Comparison of ENCODE assay signal across 7 mouse cellular contexts in genomic region chr4:133649464-133649863, GRCm38 (mm10). TPM values are rescaled to one million over a fixed set of nuclear protein-coding genes. Genes with fewer than 3 reads are reported as not detected.
DNase-seq lines count a peak whose midpoint lies in the region; ATAC-seq and TF ChIP-seq lines count a peak whose summit lies in the region.
"Not testable (repeated sequence)": the region's sequence is repeated elsewhere in the genome, so short reads cannot be mapped to it uniquely, and the experiment has no call there.

No protein-coding gene starts in this region.

- H3K9me3 ChIP-seq in forebrain, embryonic 14.5 days (replicated peaks; ENCODE audit: control insufficient read depth, low read length); heart, embryonic 14.5 days (ENCODE audit: control insufficient read depth, low read length); intestine, embryonic 14.5 days (ENCODE audit: control insufficient read depth, low read length); limb, embryonic 11.5 days (ENCODE audit: control insufficient read depth, low read length); liver, postnatal 0 days (ENCODE audit: low read length); midbrain, embryonic 15.5 days: not testable (repeated sequence)

- H3K27ac ChIP-seq in brown adipose tissue, adult 24 weeks (replicated peaks; ENCODE audit: low read depth, low read length): peak overlapping the region; percentile 68
- not testable (repeated sequence) for H3K27ac ChIP-seq in forebrain, embryonic 14.5 days (ENCODE audit: low read depth, low read length); intestine, embryonic 14.5 days (ENCODE audit: low read depth); limb, embryonic 11.5 days (replicated peaks; ENCODE audit: low read depth, low read length); midbrain, embryonic 15.5 days
- H3K27ac ChIP-seq in heart, embryonic 14.5 days (replicated peaks in 1 of 2; ENCODE audit: control insufficient read depth in 1 of 2, insufficient read depth in 1 of 2, low read depth in 2 of 2, low read length in 2 of 2): peak overlapping the region in 1 of 2 experiments; percentile 12; a peak in 1 of 4 replicates
- peak overlapping the region; percentile 22; the same call in 1 of the 2 replicates for H3K27ac ChIP-seq in liver, postnatal 0 days (ENCODE audit: low read depth)

- not testable (repeated sequence) for H3K9ac ChIP-seq in forebrain, embryonic 14.5 days (ENCODE audit: low read length); intestine, embryonic 14.5 days (ENCODE audit: low read length); limb, embryonic 11.5 days (ENCODE audit: low read length); liver, postnatal 0 days (replicated peaks); midbrain, embryonic 15.5 days
- H3K9ac ChIP-seq in heart, embryonic 14.5 days (ENCODE audit: low read length): peak overlapping the region; percentile 22; the same call in 1 of the 2 replicates

- TF ChIP-seq CTCF in liver, postnatal 0 days (IDR thresholded peaks at IDR 0.05; ENCODE audit: low read depth): not testable (repeated sequence)

- not testable (repeated sequence) for ATAC-seq in forebrain, embryonic 14.5 days; heart, embryonic 14.5 days (ENCODE audit: insufficient number of reproducible peaks, insufficient read depth, low FRiP score, low read depth); intestine, embryonic 14.5 days (replicated peaks; ENCODE audit: low FRiP score, low TSS enrichment, low read depth); limb, embryonic 11.5 days (ENCODE audit: insufficient number of reproducible peaks, low FRiP score, low TSS enrichment, low read depth); liver, postnatal 0 days; midbrain, embryonic 15.5 days (replicated peaks)

- WGBS in forebrain, embryonic 14.5 days: 90% methylated on average over 5 of the region's 5 CpGs
- 81% methylated on average over 5 of the region's 5 CpGs for WGBS in heart, embryonic 14.5 days
- WGBS in intestine, embryonic 14.5 days: 73% methylated on average over 5 of the region's 5 CpGs
- 87% methylated on average over 5 of the region's 5 CpGs for WGBS in limb, embryonic 11.5 days
- WGBS in liver, postnatal 0 days (ENCODE audit: insufficient replicate concordance): 75% methylated on average over 5 of the region's 5 CpGs
- 84% methylated on average over 5 of the region's 5 CpGs for WGBS in midbrain, embryonic 15.5 days

- H3K36me3 ChIP-seq in forebrain, embryonic 14.5 days (ENCODE audit: control insufficient read depth, insufficient read depth, low read length); heart, embryonic 14.5 days (ENCODE audit: control insufficient read depth, insufficient read depth, low read length); intestine, embryonic 14.5 days (ENCODE audit: control insufficient read depth, insufficient read depth, low read length); limb, embryonic 11.5 days (ENCODE audit: control insufficient read depth, insufficient read depth, low read length); liver, postnatal 0 days (replicated peaks; ENCODE audit: insufficient read depth, low read length); midbrain, embryonic 15.5 days (replicated peaks): not testable (repeated sequence)

- not testable (repeated sequence) for H3K4me1 ChIP-seq in brown adipose tissue, adult 24 weeks (ENCODE audit: control insufficient read depth, insufficient read depth, insufficient read length, low read length); forebrain, embryonic 14.5 days (ENCODE audit: control insufficient read depth, insufficient read depth, low read length); heart, embryonic 14.5 days (ENCODE audit: control insufficient read depth in 2 of 2, insufficient read depth in 2 of 2, low read length in 2 of 2); intestine, embryonic 14.5 days (replicated peaks; ENCODE audit: control insufficient read depth, insufficient read depth, low read length); limb, embryonic 11.5 days (ENCODE audit: control insufficient read depth, insufficient read depth, low read length); liver, postnatal 0 days (ENCODE audit: insufficient read depth); midbrain, embryonic 15.5 days

- H3K4me2 ChIP-seq in forebrain, embryonic 14.5 days (ENCODE audit: low read length): peak overlapping the region; percentile 10; the same call in 1 of the 2 replicates
- peak overlapping the region; percentile 55 for H3K4me2 ChIP-seq in heart, embryonic 14.5 days (ENCODE audit: low read length)
- peak overlapping the region; percentile 29; the same call in 1 of the 2 replicates for H3K4me2 ChIP-seq in intestine, embryonic 14.5 days (ENCODE audit: low read length)
- peak overlapping the region; percentile 34; the same call in 1 of the 2 replicates for H3K4me2 ChIP-seq in limb, embryonic 11.5 days (ENCODE audit: low read depth, severe bottlenecking)
- peak overlapping the region; percentile 69 for H3K4me2 ChIP-seq in liver, postnatal 0 days (ENCODE audit: low read depth, low read length)
- H3K4me2 ChIP-seq in midbrain, embryonic 15.5 days: peak overlapping the region; percentile 28

- not testable (repeated sequence) for TF ChIP-seq EP300 in liver, postnatal 0 days (IDR thresholded peaks at IDR 0.05; ENCODE audit: low read depth)

- DNase-seq in forebrain, embryonic 14.5 days (ENCODE audit: low spot score); intestine, embryonic 14.5 days (ENCODE audit: low spot score); limb, embryonic 11.5 days (ENCODE audit: low spot score); liver, postnatal 0 days: not testable (repeated sequence)

- peak overlapping the region; percentile 58 for H3K4me3 ChIP-seq in brown adipose tissue, adult 24 weeks (ENCODE audit: insufficient read depth, low read depth, low read length)
- not testable (repeated sequence) for H3K4me3 ChIP-seq in forebrain, embryonic 14.5 days (ENCODE audit: low read depth, low read length); limb, embryonic 11.5 days (ENCODE audit: low read depth, low read length)
- H3K4me3 ChIP-seq in heart, embryonic 14.5 days (ENCODE audit: control insufficient read depth in 1 of 2, insufficient read depth in 1 of 2, low read depth in 1 of 2, low read length in 2 of 2): peak overlapping the region in 1 of 2 experiments; percentile 23; a peak in 1 of 4 replicates
- H3K4me3 ChIP-seq in intestine, embryonic 14.5 days (ENCODE audit: low read depth, low read length): peak overlapping the region; percentile 18; the same call in 1 of the 2 replicates
- peak overlapping the region; percentile 37 for H3K4me3 ChIP-seq in liver, postnatal 0 days (ENCODE audit: low read depth, low read length)
- 0 out of 2 replicates have a peak overlapping the region, but pooled peaks have one; percentile 14 for H3K4me3 ChIP-seq in midbrain, embryonic 15.5 days

- H3K27me3 ChIP-seq in forebrain, embryonic 14.5 days (replicated peaks; ENCODE audit: control insufficient read depth, insufficient read depth, low read length); heart, embryonic 14.5 days (ENCODE audit: control insufficient read depth, insufficient read depth, low read length); intestine, embryonic 14.5 days (replicated peaks; ENCODE audit: control insufficient read depth, insufficient read depth, low read length); limb, embryonic 11.5 days (ENCODE audit: control insufficient read depth, insufficient read depth, low read length); liver, postnatal 0 days (ENCODE audit: insufficient read depth, low read length); midbrain, embryonic 15.5 days (replicated peaks): not testable (repeated sequence)

RNA-seq across cellular contexts. Expression of gene Zdhhc18, which starts 0.5 kb away (rescaled TPM):
- polyA plus RNA-seq in brown adipose tissue, adult 24 weeks (2012; ENCODE audit: insufficient read depth, insufficient read length, missing spikeins): 9.4 and 10.6 TPM in 2 replicates
- 2.0 and 2.5 TPM in 2 replicates for polyA plus RNA-seq in forebrain, embryonic 14.5 days (2014; fragmentation: Nextera tagmentation; extraction: Ambion mirVana)
- polyA plus RNA-seq in heart, embryonic 14.5 days (2014; fragmentation: Nextera tagmentation; extraction: Ambion mirVana): 3.4 and 4.7 TPM in 2 replicates
- polyA plus RNA-seq in intestine, embryonic 14.5 days (2014; fragmentation: Nextera tagmentation; extraction: Ambion mirVana): 1.9 and 2.2 TPM in 2 replicates
- 2.7 and 4.9 TPM in 2 replicates for polyA plus RNA-seq in limb, embryonic 11.5 days (2014; fragmentation: Nextera tagmentation; extraction: Ambion mirVana)
- 2.1 and 2.6 TPM in 2 replicates for polyA plus RNA-seq in liver, postnatal 0 days (2015; fragmentation: Nextera tagmentation; extraction: Ambion mirVana)
- polyA plus RNA-seq in midbrain, embryonic 15.5 days (2015; fragmentation: Nextera tagmentation; extraction: Ambion mirVana): 6.4 and 9.3 TPM in 2 replicates

RNA-seq across cellular contexts. Expression of gene Pigv, which starts 23.0 kb away (rescaled TPM):
- 4.6 and 5.9 TPM in 2 replicates for polyA plus RNA-seq in brown adipose tissue, adult 24 weeks (2012; ENCODE audit: insufficient read depth, insufficient read length, missing spikeins)
- polyA plus RNA-seq in forebrain, embryonic 14.5 days (2014; fragmentation: Nextera tagmentation; extraction: Ambion mirVana): 7.0 and 8.1 TPM in 2 replicates
- 11.6 and 12.1 TPM in 2 replicates for polyA plus RNA-seq in heart, embryonic 14.5 days (2014; fragmentation: Nextera tagmentation; extraction: Ambion mirVana)
- polyA plus RNA-seq in intestine, embryonic 14.5 days (2014; fragmentation: Nextera tagmentation; extraction: Ambion mirVana): 13.3 and 14.4 TPM in 2 replicates
- polyA plus RNA-seq in limb, embryonic 11.5 days (2014; fragmentation: Nextera tagmentation; extraction: Ambion mirVana): 13.2 and 16.8 TPM in 2 replicates
- 5.2 and 5.9 TPM in 2 replicates for polyA plus RNA-seq in liver, postnatal 0 days (2015; fragmentation: Nextera tagmentation; extraction: Ambion mirVana)
- polyA plus RNA-seq in midbrain, embryonic 15.5 days (2015; fragmentation: Nextera tagmentation; extraction: Ambion mirVana): 16.0 and 16.2 TPM in 2 replicates

RNA-seq across cellular contexts. Expression of gene Sfn, which starts 47.5 kb away (rescaled TPM):
- polyA plus RNA-seq in brown adipose tissue, adult 24 weeks (2012; ENCODE audit: insufficient read depth, insufficient read length, missing spikeins): 1.2 and 1.3 TPM in 2 replicates
- polyA plus RNA-seq in forebrain, embryonic 14.5 days (2014; fragmentation: Nextera tagmentation; extraction: Ambion mirVana): 0.84 and 1.1 TPM in 2 replicates
- polyA plus RNA-seq in heart, embryonic 14.5 days (2014; fragmentation: Nextera tagmentation; extraction: Ambion mirVana): 0.40 and 1.4 TPM in 2 replicates
- 39.2 and 42.7 TPM in 2 replicates for polyA plus RNA-seq in intestine, embryonic 14.5 days (2014; fragmentation: Nextera tagmentation; extraction: Ambion mirVana)
- polyA plus RNA-seq in limb, embryonic 11.5 days (2014; fragmentation: Nextera tagmentation; extraction: Ambion mirVana): 34.9 and 45.1 TPM in 2 replicates
- polyA plus RNA-seq in liver, postnatal 0 days (2015; fragmentation: Nextera tagmentation; extraction: Ambion mirVana): 0.40 and 0.59 TPM in 2 replicates
- polyA plus RNA-seq in midbrain, embryonic 15.5 days (2015; fragmentation: Nextera tagmentation; extraction: Ambion mirVana): 1.2 and 3.4 TPM in 2 replicates

Comparison
In these comparisons a context has a peak if more than half of its experiments do, and no peak if none do; other contexts are left out.
1. H3K4me2 ChIP-seq: peak in every context shown above with its lines; median percentile 69 in liver, postnatal 0 days; 55 in heart, embryonic 14.5 days; 34 in limb, embryonic 11.5 days; 29 in intestine, embryonic 14.5 days; 28 in midbrain, embryonic 15.5 days; 10 in forebrain, embryonic 14.5 days.